Mouse (Mus musculus): ENCODE measurements around the gene Lingo1. TPM values are rescaled to one million over a fixed set of nuclear protein-coding genes. Genes with fewer than 3 reads are reported as not detected.

Gene Lingo1
- total and polyA plus RNA-seq, 2 experiments: under 0.01 to 0.27 TPM

DNA sequence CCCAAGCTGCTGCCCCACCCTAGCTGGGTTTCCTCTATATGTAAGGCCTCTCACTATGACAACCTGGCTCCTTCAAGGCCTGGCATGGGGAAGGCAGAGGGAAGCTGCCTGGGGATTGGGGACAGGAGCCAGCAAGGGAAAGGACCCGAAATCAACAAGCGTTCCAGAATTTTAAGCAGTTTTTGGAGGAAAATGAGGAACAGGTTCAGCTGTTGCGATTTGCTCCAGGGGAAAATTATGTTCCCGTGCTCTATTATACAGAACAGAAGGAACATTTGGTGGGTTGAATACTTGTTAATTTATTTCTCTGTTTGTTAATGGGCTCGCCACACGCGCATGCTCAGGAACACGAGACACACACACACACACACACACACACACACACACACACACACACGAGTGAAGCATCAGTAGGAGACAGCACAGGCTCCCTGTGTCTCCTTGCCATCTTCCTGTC, 34.1 kb downstream of the Lingo1 start:
- no peak overlapping the region for H3K4me3 ChIP-seq (ENCODE audit: insufficient read depth, low read depth, low read length)
- WGBS: 86% methylated on average over 9 of the region's 9 CpGs

DNA sequence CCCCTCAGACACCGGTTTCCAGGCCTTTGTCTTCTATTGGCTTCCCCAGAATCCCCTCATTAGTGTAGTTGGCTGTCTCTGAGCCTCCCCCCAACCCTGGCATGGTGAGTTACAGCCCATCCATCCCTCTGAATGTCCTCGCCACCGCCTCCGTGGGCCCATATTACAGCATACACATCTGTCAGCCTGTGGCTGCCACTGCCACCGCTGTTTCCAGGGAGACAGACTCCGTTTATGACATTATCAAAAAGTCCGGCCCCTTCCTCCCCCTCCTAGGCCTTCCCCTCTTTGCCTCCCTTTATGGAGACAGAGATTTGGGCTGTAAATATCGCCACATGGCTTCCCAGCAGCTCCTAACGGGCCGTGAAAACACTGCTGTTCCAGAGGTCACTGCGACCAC, 38.5 kb downstream of the Lingo1 start:
- Histone ChIP-seq H3K27ac (replicated peaks; ENCODE audit: insufficient read depth, low read depth, low read length) (no peak overlapping the region), H3K36me3 (ENCODE audit: control insufficient read depth, insufficient read depth, low read length) (no peaks in the 10 kb centered on the region), H3K27me3 (ENCODE audit: control insufficient read depth, insufficient read depth, low read length) (no peaks in the 10 kb centered on the region), H3K9ac (ENCODE audit: low read depth, low read length) (no peak overlapping the region), H3K79me2 (ENCODE audit: control insufficient read depth, insufficient read depth, low read length) (no peaks in the 10 kb centered on the region), H3K4me1 (ENCODE audit: control insufficient read depth, insufficient read depth, low read length) (no peaks in the 10 kb centered on the region), H3K4me3 (ENCODE audit: insufficient read depth, low read depth, low read length) (no peak overlapping the region)
- 55% methylated on average over 11 of the region's 11 CpGs for WGBS
- no peak for TF ChIP-seq CTCF (IDR thresholded peaks at IDR 0.05; ENCODE audit: low read depth, low read length)
- TF ChIP-seq POLR2A (IDR thresholded peaks at IDR 0.05; ENCODE audit: extremely low read depth, insufficient read depth, low read length): no peak
- DNase-seq (ENCODE audit: extremely low read depth, low read depth, low spot score): no peak

More for the DNA sequence above, 34.1 kb downstream of the Lingo1 start:
- Histone ChIP-seq H3K4me1 (ENCODE audit: control insufficient read depth, insufficient read depth, low read length) (no peaks in the 10 kb centered on the region), H3K27me3 (ENCODE audit: control insufficient read depth, insufficient read depth, low read length) (no peaks in the 10 kb centered on the region), H3K36me3 (ENCODE audit: control insufficient read depth, insufficient read depth, low read length) (no peaks in the 10 kb centered on the region), H3K27ac (replicated peaks; ENCODE audit: insufficient read depth, low read depth, low read length) (no peak overlapping the region), H3K9ac (ENCODE audit: low read depth, low read length) (no peak overlapping the region), H3K79me2 (ENCODE audit: control insufficient read depth, insufficient read depth, low read length) (no peaks in the 10 kb centered on the region)
- DNase-seq (ENCODE audit: extremely low read depth, low read depth, low spot score): no peak
- TF ChIP-seq CTCF (IDR thresholded peaks at IDR 0.05; ENCODE audit: low read depth, low read length) (no peak), POLR2A (IDR thresholded peaks at IDR 0.05; ENCODE audit: extremely low read depth, insufficient read depth, low read length) (no peak)

DNA sequence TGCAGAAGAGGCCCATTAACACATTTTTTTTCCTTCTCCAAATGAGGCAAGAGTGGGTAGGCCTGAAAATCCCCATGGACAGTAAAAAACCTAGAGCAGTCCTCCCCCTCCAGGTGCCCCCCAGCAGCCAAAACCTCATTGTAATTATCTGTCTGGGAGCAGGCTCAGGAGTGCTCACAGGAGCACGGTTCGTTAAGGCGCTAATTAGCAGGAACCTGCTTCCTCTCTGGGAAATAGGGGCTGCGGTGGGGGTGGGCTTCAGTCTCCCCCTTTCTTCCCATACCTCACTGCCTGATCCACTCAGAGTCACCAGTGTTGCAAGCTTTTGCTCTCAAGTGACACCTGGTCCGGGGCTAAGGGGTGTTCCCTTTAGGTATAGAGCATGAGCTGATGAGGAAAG, 41.1 kb downstream of the Lingo1 start:
- WGBS: 84% methylated on average over 5 of the region's 5 CpGs
- no peak for DNase-seq (ENCODE audit: extremely low read depth, low read depth, low spot score)
- no peak overlapping the region for H3K9ac ChIP-seq (ENCODE audit: low read depth, low read length)
- no peaks in the 10 kb centered on the region for H3K27me3 ChIP-seq (ENCODE audit: control insufficient read depth, insufficient read depth, low read length)
- no peaks in the 10 kb centered on the region for H3K4me1 ChIP-seq (ENCODE audit: control insufficient read depth, insufficient read depth, low read length)
- no peak for TF ChIP-seq CTCF (IDR thresholded peaks at IDR 0.05; ENCODE audit: low read depth, low read length)
- no peak for TF ChIP-seq POLR2A (IDR thresholded peaks at IDR 0.05; ENCODE audit: extremely low read depth, insufficient read depth, low read length)
- no peak overlapping the region for H3K27ac ChIP-seq (replicated peaks; ENCODE audit: insufficient read depth, low read depth, low read length)
- no peaks in the 10 kb centered on the region for H3K79me2 ChIP-seq (ENCODE audit: control insufficient read depth, insufficient read depth, low read length)
- no peaks in the 10 kb centered on the region for H3K36me3 ChIP-seq (ENCODE audit: control insufficient read depth, insufficient read depth, low read length)
- H3K4me3 ChIP-seq (ENCODE audit: insufficient read depth, low read depth, low read length): no peak overlapping the region

DNA sequence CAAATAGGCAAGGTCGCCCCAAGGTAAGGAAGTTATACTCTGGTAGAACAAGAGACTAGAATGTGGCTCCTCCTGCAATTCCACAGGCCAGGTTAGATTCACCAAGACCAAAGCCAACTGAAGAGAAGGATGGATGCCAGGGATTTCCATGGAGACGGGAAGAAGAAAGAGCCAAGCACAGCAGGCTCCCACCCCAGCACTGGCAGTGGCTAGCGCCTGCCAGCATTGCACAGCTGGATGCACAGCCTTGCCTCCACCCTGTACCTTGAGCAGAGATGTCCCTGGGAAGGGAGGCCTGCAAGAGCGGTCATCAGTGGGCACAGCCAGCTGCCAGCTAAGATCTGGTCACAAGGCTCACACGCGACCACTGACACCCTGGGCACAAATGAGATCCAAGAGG, 42.9 kb downstream of the Lingo1 start:
- H3K9ac ChIP-seq (ENCODE audit: low read depth, low read length): no peak overlapping the region
- H3K4me3 ChIP-seq (ENCODE audit: insufficient read depth, low read depth, low read length): no peak overlapping the region
- H3K36me3 ChIP-seq (ENCODE audit: control insufficient read depth, insufficient read depth, low read length): no peaks in the 10 kb centered on the region
- no peaks in the 10 kb centered on the region for H3K79me2 ChIP-seq (ENCODE audit: control insufficient read depth, insufficient read depth, low read length)
- no peak for TF ChIP-seq POLR2A (IDR thresholded peaks at IDR 0.05; ENCODE audit: extremely low read depth, insufficient read depth, low read length)
- no peak for TF ChIP-seq CTCF (IDR thresholded peaks at IDR 0.05; ENCODE audit: low read depth, low read length)
- no peak overlapping the region for H3K27ac ChIP-seq (replicated peaks; ENCODE audit: insufficient read depth, low read depth, low read length)
- H3K4me1 ChIP-seq (ENCODE audit: control insufficient read depth, insufficient read depth, low read length): no peaks in the 10 kb centered on the region
- no peaks in the 10 kb centered on the region for H3K27me3 ChIP-seq (ENCODE audit: control insufficient read depth, insufficient read depth, low read length)
- no peak for DNase-seq (ENCODE audit: extremely low read depth, low read depth, low spot score)
- WGBS: 79% methylated on average over 6 of the region's 6 CpGs

DNA sequence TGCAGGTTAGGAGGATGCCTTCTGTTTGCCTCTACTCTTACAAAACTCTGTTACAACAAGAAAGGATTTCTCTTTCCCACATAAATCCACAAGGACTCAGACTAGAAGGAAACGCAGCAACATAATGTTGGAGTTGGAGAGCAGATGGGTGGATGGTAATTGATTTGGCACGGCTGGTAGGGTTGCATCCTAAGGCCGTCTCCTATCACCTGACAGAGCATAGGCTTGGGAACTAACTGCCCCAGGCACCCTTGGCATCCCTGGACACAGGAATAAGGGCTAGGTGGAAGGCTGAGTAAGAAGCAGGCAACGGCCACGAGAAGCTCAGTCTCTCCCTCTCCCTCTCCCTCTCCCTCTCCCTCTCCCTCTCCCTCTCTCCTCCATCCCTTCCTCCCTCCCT, 48.2 kb downstream of the Lingo1 start:
- Histone ChIP-seq H3K79me2 (ENCODE audit: control insufficient read depth, insufficient read depth, low read length) (no peaks in the 10 kb centered on the region), H3K4me1 (ENCODE audit: control insufficient read depth, insufficient read depth, low read length) (no peaks in the 10 kb centered on the region), H3K4me3 (ENCODE audit: insufficient read depth, low read depth, low read length) (no peak overlapping the region), H3K27ac (replicated peaks; ENCODE audit: insufficient read depth, low read depth, low read length) (no peak overlapping the region), H3K36me3 (ENCODE audit: control insufficient read depth, insufficient read depth, low read length) (no peaks in the 10 kb centered on the region), H3K27me3 (ENCODE audit: control insufficient read depth, insufficient read depth, low read length) (no peaks in the 10 kb centered on the region; the same call in 1 of the 2 replicates), H3K9ac (ENCODE audit: low read depth, low read length) (no peak overlapping the region)
- no peak for TF ChIP-seq CTCF (IDR thresholded peaks at IDR 0.05; ENCODE audit: low read depth, low read length)
- no peak for TF ChIP-seq POLR2A (IDR thresholded peaks at IDR 0.05; ENCODE audit: extremely low read depth, insufficient read depth, low read length)
- 75% methylated on average over 3 of the region's 5 CpGs for whole genome bisulfite sequencing
- no peak for DNase-seq (ENCODE audit: extremely low read depth, low read depth, low spot score)

DNA sequence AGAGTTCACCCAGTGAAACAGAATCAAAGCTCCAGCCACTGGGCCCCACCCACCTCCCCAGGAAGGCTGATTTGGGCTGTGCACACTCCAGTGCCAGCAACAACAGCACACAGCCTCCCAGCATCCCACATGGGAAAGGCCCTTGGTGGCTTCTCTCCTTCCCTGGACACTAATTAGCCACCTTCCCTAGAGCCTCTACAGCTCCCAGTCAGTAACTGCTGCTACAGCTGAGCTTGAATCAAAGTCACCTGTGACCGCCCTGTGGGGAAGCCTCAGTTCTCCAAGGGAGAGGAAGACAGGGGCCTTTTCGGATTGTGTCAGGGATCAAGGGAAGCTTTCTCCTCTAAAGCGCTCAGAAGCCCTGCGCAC, 49.4 kb downstream of the Lingo1 start:
- H3K9ac ChIP-seq (ENCODE audit: low read depth, low read length): no peak overlapping the region
- TF ChIP-seq CTCF (IDR thresholded peaks at IDR 0.05; ENCODE audit: low read depth, low read length) (no peak), POLR2A (IDR thresholded peaks at IDR 0.05; ENCODE audit: extremely low read depth, insufficient read depth, low read length) (no peak)
- H3K4me1 ChIP-seq (ENCODE audit: control insufficient read depth, insufficient read depth, low read length): no peaks in the 10 kb centered on the region

More for the DNA sequence above, 49.4 kb downstream of the Lingo1 start:
- no peak overlapping the region for H3K27ac ChIP-seq (replicated peaks; ENCODE audit: insufficient read depth, low read depth, low read length)
- no peak overlapping the region for H3K4me3 ChIP-seq (ENCODE audit: insufficient read depth, low read depth, low read length)
- 79% methylated on average over 4 of the region's 4 CpGs for WGBS
- H3K27me3 ChIP-seq (ENCODE audit: control insufficient read depth, insufficient read depth, low read length): no peaks in the 10 kb centered on the region; the same call in 1 of the 2 replicates
- no peak for DNase-seq (ENCODE audit: extremely low read depth, low read depth, low spot score)
- no peaks in the 10 kb centered on the region for H3K36me3 ChIP-seq (ENCODE audit: control insufficient read depth, insufficient read depth, low read length)
- no peaks in the 10 kb centered on the region for H3K79me2 ChIP-seq (ENCODE audit: control insufficient read depth, insufficient read depth, low read length)

Measured in liver, adult 2 months (tissue).